Mouse (Mus musculus): Measurements from ENCODE around the gene Tor4a. TPM values are rescaled to one million over a fixed set of nuclear protein-coding genes. Genes with fewer than 3 reads are reported as not detected.

Gene Tor4a
- polyA plus RNA-seq, 1 experiment from 2014 or later, result 1.6 TPM

DNA sequence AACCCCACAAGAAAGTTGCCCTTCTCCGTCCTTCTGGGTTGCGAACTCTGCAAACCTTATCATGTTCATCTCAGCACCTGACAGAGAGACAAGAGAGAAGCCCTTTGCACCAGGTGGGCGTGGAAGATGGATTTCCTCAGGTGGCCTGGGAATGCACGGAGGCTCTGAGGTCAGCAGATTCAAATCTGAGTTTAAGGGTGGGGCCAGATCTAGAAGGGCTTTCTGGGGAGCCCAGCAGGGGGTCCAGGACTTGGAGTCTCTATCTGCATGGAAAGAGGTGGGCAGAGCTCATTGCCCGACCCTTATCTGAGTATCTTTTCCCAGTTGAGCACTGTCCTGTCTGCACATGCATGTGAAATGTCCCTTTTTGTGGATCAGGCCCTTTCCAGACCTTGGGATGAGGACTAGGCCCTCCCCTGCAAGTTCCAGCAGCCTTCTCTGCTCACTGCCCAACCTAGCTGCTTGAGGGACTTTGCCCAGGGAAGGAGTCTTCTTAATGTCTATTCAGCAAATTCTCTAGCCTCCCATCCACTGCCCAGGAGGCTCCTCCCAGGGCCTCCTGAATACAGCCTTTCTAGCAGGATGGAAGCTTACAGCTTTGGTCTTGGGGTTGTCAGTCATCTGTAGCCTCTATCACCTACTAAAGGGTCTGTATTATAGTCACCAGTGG lies 38.0 kb upstream of the Tor4a start:
- no peak overlapping the region for H3K27ac ChIP-seq (replicated peaks)
- WGBS, result 77% methylated on average over 5 of the region's 5 CpGs
- no peaks in the 10 kb centered on the region for H3K4me1 ChIP-seq
- no peak overlapping the region for H3K4me3 ChIP-seq (replicated peaks)
- H3K9me3 ChIP-seq (replicated peaks), result no peaks in the 10 kb centered on the region
- H3K4me2 ChIP-seq, result no peak overlapping the region
- H3K9ac ChIP-seq (replicated peaks), result no peak overlapping the region
- no peaks in the 10 kb centered on the region for H3K36me3 ChIP-seq
- no peak for ATAC-seq (ENCODE audit: low FRiP score)
- peaks cover 10% of the 10 kb centered on the region; the same call in 1 of the 2 replicates for H3K27me3 ChIP-seq (replicated peaks)

DNA sequence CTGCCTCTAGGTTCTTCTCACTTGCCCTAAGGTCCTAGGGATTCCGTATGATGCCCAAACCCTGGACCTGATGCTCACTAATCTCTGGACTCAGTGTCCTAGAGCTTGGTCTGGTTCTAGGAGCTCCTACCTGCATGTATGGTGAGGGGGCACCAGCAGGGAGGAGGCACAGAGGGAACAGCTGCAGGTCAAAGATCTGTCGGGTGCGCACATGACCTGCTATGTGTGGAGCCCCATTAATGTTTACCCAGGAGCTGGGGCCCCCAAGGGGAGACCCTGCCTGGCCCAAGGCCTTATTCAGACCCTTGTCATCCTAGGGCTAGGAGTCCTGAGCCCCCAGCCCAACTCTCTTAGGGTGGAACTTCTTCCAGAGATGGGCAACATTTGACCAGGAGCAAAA lies 37.4 kb upstream of the Tor4a start, which contains the start of gene Slc34a3:
Gene Slc34a3, minus strand, starts transcription at position 315 of the 400 bp plus-strand sequence.
- Histone ChIP-seq H3K36me3 (no peaks in the 10 kb centered on the region), H3K9me3 (replicated peaks) (no peaks in the 10 kb centered on the region), H3K27me3 (replicated peaks) (peaks cover 10% of the 10 kb centered on the region; the same call in 1 of the 2 replicates), H3K27ac (replicated peaks) (no peak within 1 kb of the TSS), H3K9ac (replicated peaks) (no peak within 1 kb of the TSS), H3K4me3 (replicated peaks) (no peak within 1 kb of the TSS), H3K4me1 (peaks cover 3% of the 10 kb centered on the region), H3K4me2 (no peak within 1 kb of the TSS)
- WGBS, result 85% methylated on average over 3 of the region's 3 CpGs
- ATAC-seq (ENCODE audit: low FRiP score), result no peak

DNA sequence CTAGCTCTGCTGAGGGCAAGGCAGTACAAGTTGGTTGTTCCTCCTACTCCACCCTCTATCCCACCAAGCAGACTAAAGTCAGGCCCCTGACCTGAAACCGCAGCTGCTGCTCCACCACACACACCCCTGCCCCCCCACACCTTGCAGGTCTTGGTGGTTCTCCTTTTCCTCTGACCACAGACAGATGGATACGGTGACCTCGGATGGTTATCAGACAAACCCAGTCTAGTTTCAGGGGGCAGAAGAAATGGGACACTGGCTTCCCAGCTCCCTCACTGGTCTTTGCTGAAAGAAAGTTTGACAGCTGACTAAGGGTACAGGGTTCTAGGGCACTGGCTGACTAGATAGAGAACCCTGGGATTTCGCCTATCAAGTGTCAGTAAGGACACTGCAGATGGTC lies 36.7 kb upstream of the Tor4a start:
- WGBS, result 88% methylated on average over 4 of the region's 4 CpGs
- H3K36me3 ChIP-seq, result no peaks in the 10 kb centered on the region
- no peaks in the 10 kb centered on the region for H3K9me3 ChIP-seq (replicated peaks)
- no peak overlapping the region for H3K27ac ChIP-seq (replicated peaks)
- no peak overlapping the region for H3K4me3 ChIP-seq (replicated peaks)
- peaks cover 10% of the 10 kb centered on the region; the same call in 1 of the 2 replicates for H3K27me3 ChIP-seq (replicated peaks)
- peaks cover 9% of the 10 kb centered on the region for H3K4me1 ChIP-seq
- H3K4me2 ChIP-seq, result no peak overlapping the region
- no peak for ATAC-seq (ENCODE audit: low FRiP score)
- no peak overlapping the region for H3K9ac ChIP-seq (replicated peaks)

DNA sequence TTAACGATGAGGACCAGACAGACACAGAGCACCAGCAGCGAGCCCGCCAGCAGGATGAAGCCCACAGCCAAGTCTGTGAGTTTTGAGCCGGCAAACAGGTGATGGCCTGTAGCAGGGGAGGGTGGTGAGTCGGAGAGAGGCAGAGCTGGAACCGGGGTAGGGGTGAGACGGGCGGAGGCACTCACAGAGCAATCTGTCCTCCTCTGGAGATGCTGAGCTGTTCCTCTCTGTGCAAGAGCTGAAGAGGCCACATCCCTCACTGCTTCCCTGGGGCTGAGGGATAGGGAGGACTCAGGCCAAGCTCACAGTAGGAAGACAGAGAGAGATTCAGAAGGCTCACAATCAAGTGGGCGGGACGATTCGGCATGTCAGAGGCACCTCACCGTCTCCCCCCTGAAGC lies 34.4 kb upstream of the Tor4a start:
- Histone ChIP-seq H3K4me3 (replicated peaks) (no peak overlapping the region), H3K9me3 (replicated peaks) (no peaks in the 10 kb centered on the region), H3K9ac (replicated peaks) (no peak overlapping the region), H3K4me1 (peaks cover 14% of the 10 kb centered on the region), H3K27me3 (replicated peaks) (peaks cover 6% of the 10 kb centered on the region; the same call in 1 of the 2 replicates), H3K27ac (replicated peaks) (no peak overlapping the region), H3K36me3 (no peaks in the 10 kb centered on the region), H3K4me2 (no peak overlapping the region)
- 68% methylated on average over 12 of the region's 12 CpGs for WGBS
- ATAC-seq (ENCODE audit: low FRiP score), result no peak

DNA sequence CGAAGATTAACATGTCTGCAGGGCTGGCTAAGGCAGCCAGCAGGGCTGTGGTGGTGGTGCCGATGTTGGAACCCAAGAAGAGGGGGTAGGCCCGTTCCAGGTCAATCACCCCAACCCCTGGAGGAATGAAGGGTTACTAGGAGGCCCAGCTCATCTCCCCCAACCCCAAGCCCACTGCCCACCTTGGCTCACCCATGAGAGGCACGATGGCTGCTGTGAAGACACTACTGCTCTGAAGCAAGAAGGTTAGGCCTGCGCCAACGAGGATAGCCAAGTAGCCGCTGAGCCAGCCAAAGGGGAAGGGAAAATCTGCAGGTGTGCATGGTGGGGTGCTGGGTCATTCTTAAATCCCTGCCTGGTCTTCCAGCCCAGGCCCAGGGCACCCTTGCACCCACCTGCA lies 33.9 kb upstream of the Tor4a start:
- no peak for ATAC-seq (ENCODE audit: low FRiP score)
- WGBS, result 87% methylated on average over 7 of the region's 7 CpGs
- no peak overlapping the region for H3K4me2 ChIP-seq
- 0 out of 2 replicates have a peak, but pooled peaks cover 6% of the 10 kb centered on the region for H3K27me3 ChIP-seq (replicated peaks)
- H3K9ac ChIP-seq (replicated peaks), result no peak overlapping the region
- H3K4me1 ChIP-seq, result peaks cover 18% of the 10 kb centered on the region
- H3K9me3 ChIP-seq (replicated peaks), result no peaks in the 10 kb centered on the region
- H3K36me3 ChIP-seq, result no peaks in the 10 kb centered on the region
- no peak overlapping the region for H3K4me3 ChIP-seq (replicated peaks)
- no peak overlapping the region for H3K27ac ChIP-seq (replicated peaks)

DNA sequence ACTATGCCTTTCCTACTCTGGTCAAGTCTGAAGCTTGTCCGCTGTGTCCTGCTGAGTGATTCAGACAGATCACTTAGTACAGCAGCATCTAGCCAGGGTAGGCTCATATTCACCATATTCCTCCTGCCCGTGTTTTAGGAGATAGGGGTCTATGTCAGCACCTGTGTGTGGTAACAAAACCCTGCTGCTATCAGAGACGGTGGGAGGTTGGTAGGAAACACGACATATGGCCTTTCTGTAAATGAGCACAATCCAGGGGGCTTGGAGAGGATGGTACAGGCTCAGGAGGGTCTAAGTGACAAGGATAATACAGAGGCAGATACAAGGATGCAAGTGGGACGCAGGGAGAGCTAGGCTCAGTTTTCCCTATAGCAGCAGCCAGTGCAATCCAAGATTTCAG lies 32.9 kb upstream of the Tor4a start:
- Histone ChIP-seq H3K27ac (replicated peaks) (no peak overlapping the region), H3K9me3 (replicated peaks) (no peaks in the 10 kb centered on the region), H3K9ac (replicated peaks) (no peak overlapping the region), H3K4me1 (peaks cover 22% of the 10 kb centered on the region), H3K36me3 (no peaks in the 10 kb centered on the region), H3K4me2 (no peak overlapping the region), H3K4me3 (replicated peaks) (no peak overlapping the region), H3K27me3 (replicated peaks) (0 out of 2 replicates have a peak, but pooled peaks cover 3% of the 10 kb centered on the region)
- ATAC-seq (ENCODE audit: low FRiP score), result no peak
- WGBS, result 82% methylated on average over 5 of the region's 5 CpGs

DNA sequence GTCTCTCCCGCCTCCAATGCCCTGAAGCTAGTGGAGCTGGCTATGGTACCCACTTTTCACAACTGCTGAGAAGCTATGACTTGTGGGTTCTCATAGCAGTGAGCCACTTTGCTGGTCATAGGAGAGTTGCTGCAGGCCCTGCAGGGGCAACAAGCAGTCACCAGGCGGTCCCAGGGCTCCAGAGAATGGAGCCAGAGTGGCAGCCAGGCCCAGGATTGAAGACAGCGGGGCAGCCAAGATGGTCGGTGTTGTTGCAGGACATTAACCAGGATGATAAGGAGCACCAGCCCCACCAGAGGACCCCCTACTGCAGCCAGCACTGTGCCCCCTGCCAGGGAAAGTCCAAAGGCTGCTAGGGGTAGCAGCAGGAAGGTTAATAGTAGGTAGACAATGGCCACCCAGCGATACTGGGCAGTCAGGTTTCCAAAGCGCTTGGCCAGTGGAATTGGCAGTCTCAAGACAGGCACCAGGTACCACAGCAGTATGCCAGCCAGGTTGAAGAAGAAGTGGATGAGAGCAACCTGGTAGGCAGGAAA lies 32.4 kb upstream of the Tor4a start:
- H3K4me1 ChIP-seq, result peaks cover 22% of the 10 kb centered on the region
- H3K4me3 ChIP-seq (replicated peaks), result no peak overlapping the region
- H3K9me3 ChIP-seq (replicated peaks), result no peaks in the 10 kb centered on the region
- peak overlapping the region; percentile 49 for H3K4me2 ChIP-seq
- H3K36me3 ChIP-seq, result no peaks in the 10 kb centered on the region
- 0 out of 2 replicates have a peak, but pooled peaks cover 3% of the 10 kb centered on the region for H3K27me3 ChIP-seq (replicated peaks)
- 75% methylated on average over 6 of the region's 6 CpGs for WGBS
- no peak overlapping the region for H3K27ac ChIP-seq (replicated peaks)
- H3K9ac ChIP-seq (replicated peaks), result no peak overlapping the region
- ATAC-seq (ENCODE audit: low FRiP score), result no peak

DNA sequence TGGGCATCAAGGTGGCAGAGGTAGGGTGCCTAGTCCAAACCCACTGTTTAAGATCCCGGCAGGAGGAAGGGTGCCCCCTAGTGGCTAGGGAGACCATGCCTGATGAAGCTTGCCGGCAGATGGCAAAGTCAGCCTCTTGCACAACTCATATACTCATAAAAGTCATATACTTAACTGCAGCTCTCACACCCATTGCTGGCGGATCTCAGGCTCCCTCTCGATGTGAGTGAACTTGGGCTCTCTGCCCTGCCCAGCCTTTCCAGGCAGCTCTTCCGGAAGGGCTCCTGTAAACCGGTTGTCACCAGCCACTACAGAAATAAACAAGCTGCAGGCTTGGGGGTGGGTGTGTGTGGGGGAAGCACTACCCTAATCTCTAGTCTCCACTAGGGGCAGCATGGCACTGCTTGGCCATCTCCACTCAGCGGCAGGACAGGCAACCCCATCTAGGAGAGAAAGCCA lies 31.8 kb upstream of the Tor4a start:
- peak overlapping the region; percentile 20 for H3K4me3 ChIP-seq (replicated peaks)
- no peak for ATAC-seq (ENCODE audit: low FRiP score)
- H3K36me3 ChIP-seq, result no peaks in the 10 kb centered on the region
- peak overlapping the region; percentile 49 for H3K4me2 ChIP-seq
- H3K9me3 ChIP-seq (replicated peaks), result no peaks in the 10 kb centered on the region
- peaks cover 28% of the 10 kb centered on the region for H3K4me1 ChIP-seq
- 2% methylated on average over 7 of the region's 7 CpGs for WGBS
- H3K9ac ChIP-seq (replicated peaks), result no peak overlapping the region
- H3K27ac ChIP-seq (replicated peaks), result peak overlapping the region; percentile 77
- 0 out of 2 replicates have a peak, but pooled peaks cover 3% of the 10 kb centered on the region for H3K27me3 ChIP-seq (replicated peaks)

DNA sequence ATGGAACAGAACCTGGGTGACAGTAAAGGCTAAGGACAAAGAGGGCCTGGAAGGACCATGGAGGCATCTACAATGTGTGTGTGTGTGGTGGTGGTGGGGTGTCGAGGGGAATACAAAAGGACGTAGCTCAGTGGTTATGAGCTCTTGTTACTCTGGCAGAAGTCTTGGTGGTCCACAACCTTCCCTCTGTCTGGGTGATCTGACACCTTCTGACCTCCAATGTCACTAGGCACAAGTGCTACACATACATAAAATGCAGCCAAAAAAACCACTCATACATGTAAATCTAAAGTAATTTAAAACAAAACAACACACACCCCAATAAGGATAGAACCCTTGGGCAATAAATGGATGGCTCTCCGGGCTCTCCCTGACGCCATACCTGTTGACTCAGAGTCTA lies 30.7 kb upstream of the Tor4a start:
- H3K27me3 ChIP-seq (replicated peaks), result 0 out of 2 replicates have a peak, but pooled peaks cover 3% of the 10 kb centered on the region
- WGBS, result 91% methylated on average over 4 of the region's 4 CpGs
- H3K4me3 ChIP-seq (replicated peaks), result no peak overlapping the region
- no peak for ATAC-seq (ENCODE audit: low FRiP score)
- H3K27ac ChIP-seq (replicated peaks), result no peak overlapping the region
- H3K4me2 ChIP-seq, result no peak overlapping the region
- no peaks in the 10 kb centered on the region for H3K36me3 ChIP-seq
- no peak overlapping the region for H3K9ac ChIP-seq (replicated peaks)
- H3K9me3 ChIP-seq (replicated peaks), result no peaks in the 10 kb centered on the region
- peaks cover 32% of the 10 kb centered on the region for H3K4me1 ChIP-seq

DNA sequence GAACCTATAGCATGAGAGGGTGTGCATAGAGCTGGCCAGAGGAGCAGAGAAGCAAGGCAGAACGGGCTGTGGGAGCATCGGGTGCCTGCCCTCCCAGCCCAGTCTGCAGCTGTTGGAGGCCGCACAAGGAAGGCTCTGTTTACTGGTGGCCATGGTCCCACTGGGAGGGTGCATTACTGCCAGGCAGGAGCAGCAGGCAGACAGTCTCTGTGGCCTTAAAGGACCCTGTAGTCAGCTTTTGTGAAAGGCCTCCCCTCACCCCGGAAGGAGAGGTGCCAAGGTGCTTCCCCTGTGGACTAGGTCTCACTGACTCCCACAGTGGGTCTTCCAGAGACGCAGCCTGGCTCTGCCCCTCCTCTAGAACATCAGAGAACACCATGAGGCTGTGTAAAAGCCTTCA lies 30.2 kb upstream of the Tor4a start:
- H3K4me3 ChIP-seq (replicated peaks), result no peak overlapping the region
- no peak overlapping the region for H3K9ac ChIP-seq (replicated peaks)
- H3K4me2 ChIP-seq, result no peak overlapping the region
- 88% methylated on average over 5 of the region's 5 CpGs for WGBS
- H3K27me3 ChIP-seq (replicated peaks), result 0 out of 2 replicates have a peak, but pooled peaks cover 3% of the 10 kb centered on the region
- peaks cover 1% of the 10 kb centered on the region; the same call in 1 of the 2 replicates for H3K36me3 ChIP-seq
- H3K27ac ChIP-seq (replicated peaks), result no peak overlapping the region
- ATAC-seq (ENCODE audit: low FRiP score), result no peak
- no peaks in the 10 kb centered on the region for H3K9me3 ChIP-seq (replicated peaks)
- H3K4me1 ChIP-seq, result peaks cover 32% of the 10 kb centered on the region

DNA sequence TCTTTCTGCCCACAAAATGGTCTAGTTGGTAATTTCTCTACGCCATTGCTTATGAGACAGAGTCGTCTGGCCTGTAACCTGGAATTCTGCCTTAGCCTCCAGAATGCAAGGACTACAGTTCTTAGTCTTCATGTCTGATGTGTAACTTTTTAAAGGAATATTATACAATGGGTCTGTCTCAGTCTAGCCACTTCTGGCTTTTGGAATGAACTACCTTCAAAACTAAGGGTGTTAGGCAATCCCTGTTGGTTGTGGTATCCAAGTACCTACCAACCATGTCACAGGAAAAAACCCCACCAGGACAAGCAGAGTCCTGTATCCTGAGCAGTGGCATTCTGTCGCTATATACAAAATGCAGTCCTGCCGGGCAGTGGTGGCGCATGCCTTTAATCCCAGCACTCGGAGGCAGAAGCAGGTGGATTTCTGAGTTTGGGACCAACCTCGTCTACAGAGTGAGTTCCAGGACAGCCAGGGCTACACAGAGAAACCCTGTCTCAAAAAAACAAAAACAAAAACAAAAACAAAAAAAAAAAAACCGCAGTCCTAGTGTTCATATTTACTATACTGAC lies 29.2 kb upstream of the Tor4a start:
- Histone ChIP-seq H3K27me3 (replicated peaks) (no peaks in the 10 kb centered on the region), H3K4me2 (peak overlapping the region; percentile 61; the same call in 1 of the 2 replicates), H3K9me3 (replicated peaks) (no peaks in the 10 kb centered on the region), H3K27ac (replicated peaks) (peak overlapping the region; percentile 99), H3K36me3 (peaks cover 5% of the 10 kb centered on the region; the same call in 1 of the 2 replicates), H3K9ac (replicated peaks) (peak overlapping the region; percentile 63; the same call in 1 of the 2 replicates), H3K4me1 (peaks cover 32% of the 10 kb centered on the region), H3K4me3 (replicated peaks) (peak overlapping the region; percentile 92; the same call in 1 of the 2 replicates)
- ATAC-seq (ENCODE audit: low FRiP score), result no peak
- 72% methylated on average over 8 of the region's 8 CpGs for WGBS

Data from neural tube, embryonic 15.5 days (tissue).